Mouse (Mus musculus): ENCODE results near the gene Tnfaip1. TPM values are rescaled to one million over a fixed set of nuclear protein-coding genes. Genes with fewer than 3 reads are reported as not detected.
A peak's percentile ranks its signal among the peaks of the same experiment; 100 is the strongest.

Tnfaip1 gene
- polyA plus RNA-seq, 1 experiment from 2014 or later, result 77.6 TPM

DNA sequence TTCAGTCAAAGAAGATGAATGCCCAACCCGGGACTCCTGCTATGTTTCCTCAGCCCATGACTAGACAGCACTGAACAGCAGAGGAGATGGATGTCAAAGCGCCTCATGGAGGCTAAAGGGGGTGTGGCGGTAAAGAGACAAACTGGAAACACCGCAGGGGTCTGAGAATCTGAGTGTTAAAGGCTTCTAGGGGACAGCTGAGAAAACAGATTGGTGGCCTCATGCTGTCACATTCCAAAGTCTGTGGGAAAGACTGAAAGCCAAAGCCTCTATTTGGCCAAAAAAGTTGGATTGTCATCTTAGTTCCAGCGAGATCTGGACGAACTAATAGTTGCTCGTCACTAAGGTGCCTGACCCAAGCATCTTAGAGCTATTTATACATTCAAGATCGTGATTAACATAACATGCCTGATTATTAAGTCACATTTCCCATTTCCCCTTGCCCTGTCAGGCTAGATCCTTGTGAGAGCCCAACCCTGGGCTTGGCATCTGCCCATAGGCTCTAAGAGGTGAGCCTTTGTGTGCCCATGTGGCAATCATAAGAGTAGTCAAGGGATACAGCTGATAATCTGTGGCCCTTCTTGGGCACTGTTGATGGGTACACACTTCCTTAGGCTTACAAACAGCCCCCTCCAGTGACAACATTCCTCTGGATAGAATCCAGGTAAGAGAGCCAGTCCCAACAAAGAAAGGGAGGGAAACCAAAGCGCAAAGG is 12.7 kb downstream of the Tnfaip1 start:
- H3K36me3 ChIP-seq (ENCODE audit: control insufficient read depth, insufficient read depth, low read length), result peaks cover 100% of the 10 kb centered on the region
- H3K4me2 ChIP-seq (ENCODE audit: low read length), result no peak overlapping the region
- no peak overlapping the region for H3K4me3 ChIP-seq (ENCODE audit: control insufficient read depth in 1 of 2, insufficient read depth in 1 of 2, low read depth in 1 of 2, low read length in 2 of 2)
- no peak overlapping the region for H3K27ac ChIP-seq (replicated peaks in 1 of 2; ENCODE audit: control insufficient read depth in 1 of 2, insufficient read depth in 1 of 2, low read depth in 2 of 2, low read length in 2 of 2)
- ATAC-seq (ENCODE audit: insufficient number of reproducible peaks, insufficient read depth, low FRiP score, low read depth), result no peak
- H3K9me3 ChIP-seq (ENCODE audit: control insufficient read depth, low read length), result no peaks in the 10 kb centered on the region
- no peaks in the 10 kb centered on the region for H3K27me3 ChIP-seq (ENCODE audit: control insufficient read depth, insufficient read depth, low read length)
- 73% methylated on average over 9 of the region's 9 CpGs for WGBS
- H3K9ac ChIP-seq (ENCODE audit: low read length), result no peak overlapping the region
- H3K4me1 ChIP-seq (ENCODE audit: control insufficient read depth in 2 of 2, insufficient read depth in 2 of 2, low read length in 2 of 2), result no peaks in the 10 kb centered on the region

- 100% methylated on average over 1 of the region's 1 CpGs for WGBS
- no peak overlapping the region for H3K27ac ChIP-seq (replicated peaks in 1 of 2; ENCODE audit: control insufficient read depth in 1 of 2, insufficient read depth in 1 of 2, low read depth in 2 of 2, low read length in 2 of 2)
- no peaks in the 10 kb centered on the region for H3K9me3 ChIP-seq (ENCODE audit: control insufficient read depth, low read length)
- no peaks in the 10 kb centered on the region for H3K27me3 ChIP-seq (ENCODE audit: control insufficient read depth, insufficient read depth, low read length)
- peaks cover 100% of the 10 kb centered on the region for H3K36me3 ChIP-seq (ENCODE audit: control insufficient read depth, insufficient read depth, low read length)
- H3K4me1 ChIP-seq (ENCODE audit: control insufficient read depth in 2 of 2, insufficient read depth in 2 of 2, low read length in 2 of 2), result no peaks in the 10 kb centered on the region
- H3K9ac ChIP-seq (ENCODE audit: low read length), result no peak overlapping the region
- H3K4me3 ChIP-seq (ENCODE audit: control insufficient read depth in 1 of 2, insufficient read depth in 1 of 2, low read depth in 1 of 2, low read length in 2 of 2), result no peak overlapping the region
- no peak for ATAC-seq (ENCODE audit: insufficient number of reproducible peaks, insufficient read depth, low FRiP score, low read depth)
- no peak overlapping the region for H3K4me2 ChIP-seq (ENCODE audit: low read length)
Measured at GRCm38 (mm10) chr11:78522481-78522997, 13.6 kb downstream of the Tnfaip1 start.

- H3K9ac ChIP-seq (ENCODE audit: low read length), result no peak overlapping the region
- H3K27ac ChIP-seq (replicated peaks in 1 of 2; ENCODE audit: control insufficient read depth in 1 of 2, insufficient read depth in 1 of 2, low read depth in 2 of 2, low read length in 2 of 2), result no peak overlapping the region
- no peaks in the 10 kb centered on the region for H3K27me3 ChIP-seq (ENCODE audit: control insufficient read depth, insufficient read depth, low read length)
- H3K4me3 ChIP-seq (ENCODE audit: control insufficient read depth in 1 of 2, insufficient read depth in 1 of 2, low read depth in 1 of 2, low read length in 2 of 2), result no peak overlapping the region
- H3K4me1 ChIP-seq (ENCODE audit: control insufficient read depth in 2 of 2, insufficient read depth in 2 of 2, low read length in 2 of 2), result no peaks in the 10 kb centered on the region
- no peak for ATAC-seq (ENCODE audit: insufficient number of reproducible peaks, insufficient read depth, low FRiP score, low read depth)
- no peak overlapping the region for H3K4me2 ChIP-seq (ENCODE audit: low read length)
- WGBS, result 79% methylated on average over 3 of the region's 3 CpGs
- no peaks in the 10 kb centered on the region for H3K9me3 ChIP-seq (ENCODE audit: control insufficient read depth, low read length)
- peaks cover 97% of the 10 kb centered on the region for H3K36me3 ChIP-seq (ENCODE audit: control insufficient read depth, insufficient read depth, low read length)
Measured at GRCm38 (mm10) chr11:78521880-78522279, 14.3 kb downstream of the Tnfaip1 start.

- no peak overlapping the region for H3K27ac ChIP-seq (replicated peaks in 1 of 2; ENCODE audit: control insufficient read depth in 1 of 2, insufficient read depth in 1 of 2, low read depth in 2 of 2, low read length in 2 of 2)
- no peak overlapping the region for H3K9ac ChIP-seq (ENCODE audit: low read length)
- peaks cover 97% of the 10 kb centered on the region for H3K36me3 ChIP-seq (ENCODE audit: control insufficient read depth, insufficient read depth, low read length)
- ATAC-seq (ENCODE audit: insufficient number of reproducible peaks, insufficient read depth, low FRiP score, low read depth), result no peak
- no peaks in the 10 kb centered on the region for H3K27me3 ChIP-seq (ENCODE audit: control insufficient read depth, insufficient read depth, low read length)
- no peaks in the 10 kb centered on the region for H3K4me1 ChIP-seq (ENCODE audit: control insufficient read depth in 2 of 2, insufficient read depth in 2 of 2, low read length in 2 of 2)
- no peak overlapping the region for H3K4me3 ChIP-seq (ENCODE audit: control insufficient read depth in 1 of 2, insufficient read depth in 1 of 2, low read depth in 1 of 2, low read length in 2 of 2)
- no peaks in the 10 kb centered on the region for H3K9me3 ChIP-seq (ENCODE audit: control insufficient read depth, low read length)
- H3K4me2 ChIP-seq (ENCODE audit: low read length), result no peak overlapping the region
- WGBS, result 91% methylated on average over 10 of the region's 10 CpGs
Measured at GRCm38 (mm10) chr11:78518931-78519330, 17.2 kb downstream of the Tnfaip1 start.

DNA sequence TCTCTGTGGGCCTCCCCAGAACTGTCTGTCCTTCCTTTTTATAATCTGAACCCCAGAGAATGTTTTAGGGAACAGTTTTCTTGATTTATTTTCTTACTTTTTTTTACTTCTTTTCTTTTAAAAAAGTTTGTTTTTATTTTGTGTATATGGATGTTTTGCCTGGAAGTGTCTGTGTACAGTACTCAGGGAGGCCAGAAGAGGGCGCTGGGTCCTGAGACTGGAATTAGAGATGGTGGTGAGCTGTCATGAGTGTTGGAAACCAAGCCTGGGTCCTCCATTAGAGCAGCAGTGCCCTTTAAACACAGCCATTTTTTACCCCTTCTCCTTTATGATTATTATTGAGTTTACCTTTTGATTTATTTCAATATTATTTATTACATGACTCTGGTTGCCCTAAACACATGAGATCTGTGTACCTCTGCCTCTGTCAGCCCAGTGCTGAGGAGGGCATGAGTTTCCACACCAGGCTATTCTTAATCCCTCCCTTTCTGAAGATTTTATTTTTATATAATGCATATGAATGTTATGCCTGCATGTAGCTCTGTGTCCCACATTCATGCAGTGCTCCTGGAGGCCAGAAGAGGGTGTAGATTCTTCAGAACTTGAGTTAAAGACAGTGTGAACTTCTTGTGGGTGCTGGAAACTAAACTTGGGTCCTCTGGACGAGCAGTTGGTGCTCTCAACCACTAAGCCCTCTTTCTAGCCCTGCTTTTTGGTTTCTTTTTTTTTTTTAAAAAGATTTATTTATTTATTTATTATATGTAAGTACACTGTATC is 20.4 kb downstream of the Tnfaip1 start:
- Histone ChIP-seq H3K4me1 (ENCODE audit: control insufficient read depth in 2 of 2, insufficient read depth in 2 of 2, low read length in 2 of 2) (peaks cover 0 to 15% of the 10 kb centered on the region in 2 experiments; a peak in 3 of 4 replicates), H3K9ac (ENCODE audit: low read length) (no peak overlapping the region), H3K9me3 (ENCODE audit: control insufficient read depth, low read length) (no peaks in the 10 kb centered on the region), H3K4me3 (ENCODE audit: control insufficient read depth in 1 of 2, insufficient read depth in 1 of 2, low read depth in 1 of 2, low read length in 2 of 2) (no peak overlapping the region), H3K36me3 (ENCODE audit: control insufficient read depth, insufficient read depth, low read length) (peaks cover 68% of the 10 kb centered on the region), H3K27me3 (ENCODE audit: control insufficient read depth, insufficient read depth, low read length) (no peaks in the 10 kb centered on the region), H3K27ac (replicated peaks in 1 of 2; ENCODE audit: control insufficient read depth in 1 of 2, insufficient read depth in 1 of 2, low read depth in 2 of 2, low read length in 2 of 2) (no peak overlapping the region), H3K4me2 (ENCODE audit: low read length) (no peak overlapping the region)
- no peak for ATAC-seq (ENCODE audit: insufficient number of reproducible peaks, insufficient read depth, low FRiP score, low read depth)
- WGBS, result 64% methylated on average over 2 of the region's 2 CpGs

- Histone ChIP-seq H3K27me3 (ENCODE audit: control insufficient read depth, insufficient read depth, low read length) (no peaks in the 10 kb centered on the region), H3K4me1 (ENCODE audit: control insufficient read depth in 2 of 2, insufficient read depth in 2 of 2, low read length in 2 of 2) (peaks cover 0 to 15% of the 10 kb centered on the region in 2 experiments; a peak in 3 of 4 replicates), H3K4me2 (ENCODE audit: low read length) (peak overlapping the region; percentile 89), H3K9me3 (ENCODE audit: control insufficient read depth, low read length) (no peaks in the 10 kb centered on the region), H3K36me3 (ENCODE audit: control insufficient read depth, insufficient read depth, low read length) (peaks cover 60% of the 10 kb centered on the region), H3K27ac (replicated peaks in 1 of 2; ENCODE audit: control insufficient read depth in 1 of 2, insufficient read depth in 1 of 2, low read depth in 2 of 2, low read length in 2 of 2) (no peak overlapping the region), H3K4me3 (ENCODE audit: control insufficient read depth in 1 of 2, insufficient read depth in 1 of 2, low read depth in 1 of 2, low read length in 2 of 2) (peak overlapping the region in 1 of 2 experiments; percentile 85; a peak in 2 of 4 replicates), H3K9ac (ENCODE audit: low read length) (peak overlapping the region; percentile 96)
- no peak for ATAC-seq (ENCODE audit: insufficient number of reproducible peaks, insufficient read depth, low FRiP score, low read depth)
- WGBS, result 74% methylated on average over 3 of the region's 3 CpGs
Measured at GRCm38 (mm10) chr11:78513106-78513790, 22.9 kb downstream of the Tnfaip1 start.

Measured in heart, embryonic 14.5 days (tissue).